In the genomic region with DNA sequence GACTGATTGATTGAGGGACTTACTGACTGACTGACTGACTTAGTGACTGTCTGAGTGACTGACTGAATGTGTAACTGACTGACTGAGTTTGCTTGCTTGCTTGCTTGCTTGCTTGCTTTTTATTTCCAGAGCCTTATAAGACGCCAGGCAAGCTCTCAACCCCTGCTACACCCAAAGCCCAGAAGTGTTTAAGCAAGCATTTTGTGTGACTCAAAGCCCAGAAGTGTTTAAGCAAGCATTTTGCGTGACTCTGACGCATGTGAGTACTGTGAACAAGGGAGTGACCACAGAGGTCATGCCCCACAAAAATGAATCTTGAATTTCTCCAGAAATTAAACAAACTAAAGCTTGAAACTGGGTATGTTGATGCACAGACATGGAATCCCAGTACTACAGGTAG, we compare ENCODE assay signal across 9 mouse cellular contexts. TPM values are rescaled to one million over a fixed set of nuclear protein-coding genes. Genes with fewer than 3 reads are reported as not detected.
DNase-seq lines count a peak whose midpoint lies in the region; ATAC-seq and TF ChIP-seq lines count a peak whose summit lies in the region.
"Had no signal": no experiment of that assay in that cellular context is flagged by ENCODE, and none has a peak within 500 bp of the region (broad histone marks: within the 10 kb centered on the region; RNA-seq: fewer than 3 reads in every experiment).

No protein-coding gene starts in this region.

- ATAC-seq in intestine, postnatal 0 days = peak; percentile 37
- no peak for ATAC-seq in midbrain, embryonic 12.5 days (ENCODE audit: low FRiP score, low read depth)

- no peak for DNase-seq in gastrocnemius, adult 2 months
- DNase-seq in gastrocnemius, adult 18-20 months (ENCODE audit: low spot score) = no peak
- DNase-seq in embryonic facial prominence, embryonic 10.5 days (ENCODE audit: low spot score) = no peak
- no peak for DNase-seq in ovary, postnatal 14 days (ENCODE audit: low spot score)
- DNase-seq in cerebellum, adult 11 months = no peak
- DNase-seq in kidney, postnatal 14 days = no peak

- WGBS in embryonic facial prominence, embryonic 10.5 days = 66% methylated on average over 3 of the region's 3 CpGs
- WGBS in intestine, postnatal 0 days = 31% methylated on average over 3 of the region's 3 CpGs
- WGBS in midbrain, embryonic 12.5 days = 66% methylated on average over 3 of the region's 3 CpGs

- intact Hi-C loops in gastrocnemius, adult 2 months (cut with DNase I) = no loop called here

- peaks cover 8% of the 10 kb centered on the region for H3K36me3 ChIP-seq in embryonic facial prominence, embryonic 10.5 days (replicated peaks)
- H3K36me3 ChIP-seq in intestine, postnatal 0 days (ENCODE audit: control insufficient read depth, insufficient read depth) = peaks cover 5% of the 10 kb centered on the region; the same call in 1 of the 2 replicates
- H3K36me3 ChIP-seq in midbrain, embryonic 12.5 days = peaks cover 4% of the 10 kb centered on the region

- no peaks in the 10 kb centered on the region for H3K9me3 ChIP-seq in embryonic facial prominence, embryonic 10.5 days
- no peaks in the 10 kb centered on the region for H3K9me3 ChIP-seq in intestine, postnatal 0 days (ENCODE audit: control insufficient read depth)
- no peaks in the 10 kb centered on the region for H3K9me3 ChIP-seq in midbrain, embryonic 12.5 days

- no peak overlapping the region; the same call in 1 of the 2 replicates for H3K9ac ChIP-seq in intestine, postnatal 0 days (ENCODE audit: low read depth, low read length)
- H3K9ac ChIP-seq in midbrain, embryonic 12.5 days (replicated peaks) = no peak overlapping the region

- H3K4me3 ChIP-seq in gastrocnemius, adult 2 months = peak overlapping the region; percentile 86
- H3K4me3 ChIP-seq in embryonic facial prominence, embryonic 10.5 days = peak overlapping the region; percentile 59
- H3K4me3 ChIP-seq in intestine, postnatal 0 days (ENCODE audit: low read depth, low read length) = peak overlapping the region; percentile 56; the same call in 1 of the 2 replicates
- H3K4me3 ChIP-seq in midbrain, embryonic 12.5 days = peak overlapping the region; percentile 50; the same call in 1 of the 2 replicates

- no peaks in the 10 kb centered on the region for H3K27me3 ChIP-seq in embryonic facial prominence, embryonic 10.5 days (replicated peaks; ENCODE audit: low read depth, poor library complexity, severe bottlenecking)
- no peaks in the 10 kb centered on the region for H3K27me3 ChIP-seq in intestine, postnatal 0 days (replicated peaks; ENCODE audit: control insufficient read depth, insufficient read depth, low read length)
- no peaks in the 10 kb centered on the region for H3K27me3 ChIP-seq in midbrain, embryonic 12.5 days

- H3K4me1 ChIP-seq in embryonic facial prominence, embryonic 10.5 days = peaks cover 34% of the 10 kb centered on the region
- peaks cover 3% of the 10 kb centered on the region; the same call in 1 of the 2 replicates for H3K4me1 ChIP-seq in intestine, postnatal 0 days (replicated peaks; ENCODE audit: control insufficient read depth, insufficient read depth, low read length)
- peaks cover 12% of the 10 kb centered on the region for H3K4me1 ChIP-seq in midbrain, embryonic 12.5 days

- peak overlapping the region; percentile 73; the same call in 1 of the 2 replicates for H3K27ac ChIP-seq in gastrocnemius, adult 2 months
- 0 out of 2 replicates have a peak overlapping the region, but pooled peaks have one; percentile 80 for H3K27ac ChIP-seq in embryonic facial prominence, embryonic 10.5 days (replicated peaks)
- peak overlapping the region; percentile 70 for H3K27ac ChIP-seq in intestine, postnatal 0 days (ENCODE audit: low read depth, low read length)
- no peak overlapping the region for H3K27ac ChIP-seq in midbrain, embryonic 12.5 days (replicated peaks)

- no peak for TF ChIP-seq CTCF in gastrocnemius, adult 2 months (IDR thresholded peaks at IDR 0.05)
- no peak for TF ChIP-seq CTCF in intestine, postnatal 0 days (IDR thresholded peaks at IDR 0.05; ENCODE audit: low read depth)

- peak overlapping the region; percentile 70 for H3K4me2 ChIP-seq in intestine, postnatal 0 days (replicated peaks; ENCODE audit: low read depth)
- peak overlapping the region; percentile 63 for H3K4me2 ChIP-seq in midbrain, embryonic 12.5 days (replicated peaks)

RNA-seq across cellular contexts. Expression of gene Tpcn2, which starts 0.5 kb away (rescaled TPM):
- 1 to 10 TPM; 1.4 to 1.5 TPM for total RNA-seq in gastrocnemius, adult 2 months (2021)
- 1 to 10 TPM; 1.0 TPM for total RNA-seq in gastrocnemius, adult 18-20 months (2021)
- 6.5 TPM in 2 replicates for polyA plus RNA-seq in embryonic facial prominence, embryonic 10.5 days (2016; fragmentation: Nextera tagmentation; extraction: Ambion mirVana)
- 7.6 and 8.0 TPM in 2 replicates for polyA plus RNA-seq in intestine, postnatal 0 days (2015; fragmentation: Nextera tagmentation; extraction: Ambion mirVana)
- polyA plus RNA-seq in midbrain, embryonic 12.5 days (2016; fragmentation: Nextera tagmentation; extraction: Ambion mirVana) = 5.2 and 5.9 TPM in 2 replicates

RNA-seq across cellular contexts. Expression of gene Mrgprf, which starts 16.3 kb away (rescaled TPM):
- total RNA-seq in gastrocnemius, adult 2 months (2021) = 1 to 10 TPM; 2.7 to 2.8 TPM
- 1 to 10 TPM; 1.3 to 2.1 TPM for total RNA-seq in gastrocnemius, adult 18-20 months (2021)
- 0.10 TPM in 1 of 2 replicates, not detected in the other for polyA plus RNA-seq in embryonic facial prominence, embryonic 10.5 days (2016; fragmentation: Nextera tagmentation; extraction: Ambion mirVana)
- 3.5 and 4.3 TPM in 2 replicates for polyA plus RNA-seq in intestine, postnatal 0 days (2015; fragmentation: Nextera tagmentation; extraction: Ambion mirVana)
- polyA plus RNA-seq in midbrain, embryonic 12.5 days (2016; fragmentation: Nextera tagmentation; extraction: Ambion mirVana) = 1.2 and 1.8 TPM in 2 replicates

RNA-seq across cellular contexts. Expression of gene Mrgprd, which starts 30.3 kb away (rescaled TPM):
- not detected for total RNA-seq in gastrocnemius, adult 2 months (2021)
- total RNA-seq in gastrocnemius, adult 18-20 months (2021) = not detected
- not detected in 2 replicates for polyA plus RNA-seq in embryonic facial prominence, embryonic 10.5 days (2016; fragmentation: Nextera tagmentation; extraction: Ambion mirVana)
- not detected in 2 replicates for polyA plus RNA-seq in intestine, postnatal 0 days (2015; fragmentation: Nextera tagmentation; extraction: Ambion mirVana)
- not detected in 2 replicates for polyA plus RNA-seq in midbrain, embryonic 12.5 days (2016; fragmentation: Nextera tagmentation; extraction: Ambion mirVana)
- polyA plus RNA-seq: C2C12 had no signal
